Mouse (Mus musculus): ENCODE results near the gene Cox6a1. TPM values are rescaled to one million over a fixed set of nuclear protein-coding genes. Genes with fewer than 3 reads are reported as not detected.
"Not testable (repeated sequence)": the region's sequence is repeated elsewhere in the genome, so short reads cannot be mapped to it uniquely, and the experiment has no call there.

The Cox6a1 gene
- 674 and 731 TPM in 2 replicates for polyA plus RNA-seq (2014; fragmentation: Nextera tagmentation; extraction: Ambion mirVana)

DNA sequence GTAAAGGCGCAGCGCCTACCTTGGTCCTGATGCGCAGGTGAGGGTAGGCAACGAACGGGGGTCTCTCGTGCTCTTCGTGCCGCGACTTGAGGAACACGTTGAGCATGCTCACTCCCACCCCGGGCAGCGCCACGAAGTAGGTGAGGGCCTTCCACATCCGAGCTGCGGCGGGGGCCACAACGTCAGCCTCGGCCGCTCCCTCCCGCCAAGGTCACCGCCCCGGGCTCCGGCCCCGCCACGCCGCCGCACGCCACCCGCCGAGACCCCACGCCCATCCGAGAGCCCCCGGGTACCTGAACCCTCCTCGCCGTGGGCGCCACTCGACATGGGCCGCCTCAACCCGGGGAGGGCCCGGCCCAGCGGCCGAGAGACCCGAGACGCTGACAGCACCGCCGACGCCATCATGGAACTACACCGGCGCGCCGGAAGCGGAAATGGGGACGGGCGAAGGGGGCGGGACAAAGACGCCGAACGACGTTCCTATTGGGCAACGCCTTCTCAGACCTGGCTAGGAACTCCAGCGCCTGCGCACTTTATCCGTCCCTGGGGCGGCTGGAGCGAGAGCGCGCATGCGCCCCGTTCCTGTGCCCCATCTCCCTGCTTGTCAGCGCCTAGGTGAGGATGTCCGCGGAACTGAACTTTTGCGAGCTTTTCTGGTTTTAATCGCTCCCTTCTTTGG, at the start of gene Cox6a1:
Gene Cox6a1, minus strand, starts transcription at position 436 of the 679 bp plus-strand sequence.
- H3K9ac ChIP-seq (ENCODE audit: low read length): peak within 1 kb of the TSS; percentile 83
- ATAC-seq (replicated peaks; ENCODE audit: low FRiP score): peak; percentile 94
- WGBS: under 1% methylated on average over 72 of the region's 74 CpGs

DNA sequence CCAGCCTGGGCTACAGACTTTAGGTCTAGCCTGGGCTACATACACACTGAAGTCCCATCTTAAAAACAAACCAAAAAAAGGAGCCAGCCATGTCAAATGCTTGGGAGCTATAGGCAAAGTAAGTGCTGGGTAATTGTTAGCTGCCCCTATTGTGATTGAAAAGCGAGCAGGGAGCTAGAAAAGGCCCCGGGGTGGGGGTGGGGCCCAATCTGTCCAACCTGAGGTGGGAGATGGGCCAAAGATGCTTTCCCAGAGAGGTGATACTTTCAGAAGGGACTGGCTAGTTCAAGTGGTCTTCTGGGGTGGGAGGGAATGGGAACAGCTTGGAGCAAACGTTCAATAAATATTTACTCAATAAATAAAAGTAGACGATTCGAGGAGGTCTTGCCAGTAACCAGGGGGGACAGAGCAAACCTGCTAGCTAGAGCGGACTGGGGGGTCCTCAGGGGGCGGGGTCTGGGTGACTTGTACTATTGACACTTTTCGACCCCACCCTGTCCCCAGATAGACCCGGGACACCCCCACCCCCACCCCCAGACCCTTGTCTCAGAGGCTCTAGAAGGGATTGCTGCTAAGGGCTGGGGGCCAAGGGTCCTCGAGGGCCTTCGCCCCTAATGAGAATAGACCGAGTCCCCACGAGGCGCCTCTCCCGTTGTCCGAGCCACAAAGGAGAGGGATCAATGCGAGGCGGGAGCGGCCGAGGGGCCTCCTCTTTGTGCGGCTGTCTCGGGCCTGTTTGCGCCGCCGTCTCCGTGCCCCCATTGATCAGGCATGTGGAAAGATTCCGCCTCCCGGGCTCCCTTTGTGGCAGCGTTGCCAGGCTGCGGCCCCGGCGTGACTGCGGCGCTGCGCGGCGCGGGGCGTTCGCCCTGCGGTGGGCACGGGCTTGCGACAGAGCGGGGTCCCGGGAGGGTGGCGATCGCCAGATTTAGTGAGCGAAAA, 49.3 kb upstream of the Cox6a1 start:
- ATAC-seq (replicated peaks; ENCODE audit: low FRiP score) (peak; percentile 88), DNase-seq (ENCODE audit: low spot score) (peak; percentile 97)
- peak overlapping the region; percentile 97 for H3K27ac ChIP-seq (ENCODE audit: low read depth, low read length)
- peak overlapping the region; percentile 43 for H3K4me2 ChIP-seq (ENCODE audit: low read depth, low read length, severe bottlenecking)
- H3K4me3 ChIP-seq (ENCODE audit: low read depth, low read length): 0 out of 2 replicates have a peak overlapping the region, but pooled peaks have one; percentile 2
- no peaks in the 10 kb centered on the region for H3K27me3 ChIP-seq (ENCODE audit: control insufficient read depth, insufficient read depth, low read length)
- 1% methylated on average over 48 of the region's 48 CpGs for WGBS
- peaks cover 33% of the 10 kb centered on the region for H3K4me1 ChIP-seq (replicated peaks; ENCODE audit: control insufficient read depth, insufficient read depth, low read length)
- no peaks in the 10 kb centered on the region for H3K36me3 ChIP-seq (ENCODE audit: control insufficient read depth, insufficient read depth, low read length)
- H3K9me3 ChIP-seq (ENCODE audit: control insufficient read depth, low read length): no peaks in the 10 kb centered on the region
- peak overlapping the region; percentile 52 for H3K9ac ChIP-seq (ENCODE audit: low read length)

More for the DNA sequence above, at the start of gene Cox6a1:
- Histone ChIP-seq H3K27me3 (ENCODE audit: control insufficient read depth, insufficient read depth, low read length) (no peaks in the 10 kb centered on the region), H3K4me2 (ENCODE audit: low read depth, low read length, severe bottlenecking) (peak within 1 kb of the TSS; percentile 67), H3K27ac (ENCODE audit: low read depth, low read length) (peak within 1 kb of the TSS; percentile 83), H3K4me3 (ENCODE audit: low read depth, low read length) (peak within 1 kb of the TSS; percentile 89), H3K4me1 (replicated peaks; ENCODE audit: control insufficient read depth, insufficient read depth, low read length) (peaks cover 9% of the 10 kb centered on the region), H3K36me3 (ENCODE audit: control insufficient read depth, insufficient read depth, low read length) (peaks cover 15% of the 10 kb centered on the region; the same call in 1 of the 2 replicates), H3K9me3 (ENCODE audit: control insufficient read depth, low read length) (no peaks in the 10 kb centered on the region; the same call in 1 of the 2 replicates)
- DNase-seq (ENCODE audit: low spot score): peak; percentile 100

DNA sequence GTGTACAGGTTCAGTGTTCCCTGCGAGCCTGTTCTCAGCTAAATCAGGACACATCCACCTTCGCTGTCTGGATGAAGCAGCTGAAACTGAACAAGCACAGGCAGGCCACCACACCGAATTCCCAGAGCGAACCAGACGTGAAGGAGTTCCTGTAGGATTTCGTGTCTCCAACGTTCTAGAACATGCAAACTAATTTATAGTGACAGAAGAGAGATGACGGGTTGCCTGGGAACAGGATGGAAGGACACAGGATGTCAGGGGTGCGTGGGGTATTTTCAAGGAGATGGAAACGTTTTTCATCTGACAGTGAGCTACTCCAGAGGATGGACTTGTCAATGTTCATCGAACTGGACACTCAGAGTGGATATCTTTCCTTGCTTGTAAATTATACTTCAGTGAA, 47.9 kb upstream of the Cox6a1 start:
- Histone ChIP-seq H3K4me1 (replicated peaks; ENCODE audit: control insufficient read depth, insufficient read depth, low read length) (peaks cover 33% of the 10 kb centered on the region), H3K9me3 (ENCODE audit: control insufficient read depth, low read length) (no peaks in the 10 kb centered on the region), H3K27ac (ENCODE audit: low read depth, low read length) (peak overlapping the region; percentile 97; the same call in 1 of the 2 replicates), H3K27me3 (ENCODE audit: control insufficient read depth, insufficient read depth, low read length) (no peaks in the 10 kb centered on the region), H3K4me2 (ENCODE audit: low read depth, low read length, severe bottlenecking) (no peak overlapping the region), H3K9ac (ENCODE audit: low read length) (no peak overlapping the region), H3K36me3 (ENCODE audit: control insufficient read depth, insufficient read depth, low read length) (no peaks in the 10 kb centered on the region), H3K4me3 (ENCODE audit: low read depth, low read length) (no peak overlapping the region)
- ATAC-seq (replicated peaks; ENCODE audit: low FRiP score) (no peak), DNase-seq (ENCODE audit: low spot score) (no peak)
- 74% methylated on average over 11 of the region's 11 CpGs for WGBS

DNA sequence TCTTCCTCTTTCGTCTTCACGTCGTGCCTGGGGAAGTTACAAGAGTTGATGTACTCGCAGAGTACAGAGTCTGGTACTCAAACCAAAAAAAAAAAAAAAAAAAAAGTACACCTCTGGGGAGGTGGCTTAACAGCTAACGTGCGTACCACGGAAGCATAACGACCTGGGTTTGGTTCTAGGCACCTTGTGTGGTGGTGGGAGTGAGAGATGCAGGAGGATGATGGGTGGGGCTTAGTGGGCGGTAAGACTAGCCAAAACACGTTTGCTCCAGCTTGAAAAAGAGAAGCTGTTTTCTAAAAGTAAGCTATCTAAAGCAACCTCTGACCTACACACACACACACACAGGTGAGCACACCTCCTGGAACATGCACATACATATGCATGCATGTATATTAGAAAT, 46.1 kb upstream of the Cox6a1 start:
- Histone ChIP-seq H3K4me3 (ENCODE audit: low read depth, low read length) (no peak overlapping the region), H3K4me2 (ENCODE audit: low read depth, low read length, severe bottlenecking) (peak overlapping the region; percentile 26; the same call in 1 of the 2 replicates), H3K9ac (ENCODE audit: low read length) (peak overlapping the region; percentile 43), H3K4me1 (replicated peaks; ENCODE audit: control insufficient read depth, insufficient read depth, low read length) (peaks cover 31% of the 10 kb centered on the region), H3K36me3 (ENCODE audit: control insufficient read depth, insufficient read depth, low read length) (no peaks in the 10 kb centered on the region), H3K9me3 (ENCODE audit: control insufficient read depth, low read length) (no peaks in the 10 kb centered on the region), H3K27ac (ENCODE audit: low read depth, low read length) (peak overlapping the region; percentile 78), H3K27me3 (ENCODE audit: control insufficient read depth, insufficient read depth, low read length) (no peaks in the 10 kb centered on the region)
- DNase-seq (ENCODE audit: low spot score) (no peak), ATAC-seq (replicated peaks; ENCODE audit: low FRiP score) (no peak)
- WGBS: 22% methylated on average over 10 of the region's 10 CpGs

DNA sequence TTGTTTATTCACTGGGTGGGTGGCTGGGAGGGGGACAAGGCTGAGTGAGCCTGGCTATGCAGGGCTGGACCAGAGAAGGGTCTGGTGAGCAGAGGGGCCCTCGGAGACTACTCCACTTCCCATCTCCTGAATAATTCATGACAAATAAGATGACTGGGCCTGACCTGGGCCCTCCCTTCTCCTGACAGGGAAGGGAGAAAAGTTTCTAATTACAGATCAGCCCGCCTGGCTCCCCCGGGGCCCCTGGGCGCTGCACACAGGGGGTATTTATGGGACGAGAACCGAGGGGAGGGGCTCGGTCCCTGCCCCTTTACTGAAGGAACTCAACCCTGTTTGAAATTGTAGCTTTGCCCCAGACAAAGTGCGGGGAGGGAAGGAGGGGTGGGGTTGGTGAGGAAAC, 45.4 kb upstream of the Cox6a1 start:
- Histone ChIP-seq H3K9me3 (ENCODE audit: control insufficient read depth, low read length) (no peaks in the 10 kb centered on the region), H3K27me3 (ENCODE audit: control insufficient read depth, insufficient read depth, low read length) (no peaks in the 10 kb centered on the region), H3K27ac (ENCODE audit: low read depth, low read length) (peak overlapping the region; percentile 78), H3K4me1 (replicated peaks; ENCODE audit: control insufficient read depth, insufficient read depth, low read length) (peaks cover 31% of the 10 kb centered on the region), H3K4me2 (ENCODE audit: low read depth, low read length, severe bottlenecking) (peak overlapping the region; percentile 26; the same call in 1 of the 2 replicates), H3K4me3 (ENCODE audit: low read depth, low read length) (no peak overlapping the region), H3K36me3 (ENCODE audit: control insufficient read depth, insufficient read depth, low read length) (no peaks in the 10 kb centered on the region), H3K9ac (ENCODE audit: low read length) (peak overlapping the region; percentile 43)
- peak; percentile 45 for ATAC-seq (replicated peaks; ENCODE audit: low FRiP score)
- DNase-seq (ENCODE audit: low spot score): peak; percentile 67
- WGBS: 2% methylated on average over 8 of the region's 8 CpGs

DNA sequence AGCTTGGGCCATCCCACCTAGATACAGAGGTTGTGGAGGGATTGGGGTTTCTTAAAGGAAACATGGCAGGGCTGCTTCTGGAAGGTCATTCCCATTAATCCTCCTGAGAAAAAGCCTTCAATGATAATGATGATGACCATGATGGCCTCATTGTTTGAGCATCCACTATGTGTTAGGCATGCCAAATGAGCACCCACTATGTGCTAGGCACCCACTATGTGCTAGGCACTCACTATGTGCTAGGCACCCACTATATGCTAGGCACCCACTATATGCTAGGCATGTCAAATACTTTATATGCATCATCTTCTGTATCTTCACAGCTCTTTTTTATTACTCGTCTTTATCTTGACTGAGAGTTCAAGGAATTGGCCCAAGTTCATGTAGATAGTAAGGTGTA, 44.2 kb upstream of the Cox6a1 start:
- Histone ChIP-seq H3K4me3 (ENCODE audit: low read depth, low read length) (no peak overlapping the region), H3K9me3 (ENCODE audit: control insufficient read depth, low read length) (no peaks in the 10 kb centered on the region), H3K4me1 (replicated peaks; ENCODE audit: control insufficient read depth, insufficient read depth, low read length) (peaks cover 23% of the 10 kb centered on the region), H3K27ac (ENCODE audit: low read depth, low read length) (no peak overlapping the region), H3K9ac (ENCODE audit: low read length) (no peak overlapping the region), H3K27me3 (ENCODE audit: control insufficient read depth, insufficient read depth, low read length) (no peaks in the 10 kb centered on the region), H3K4me2 (ENCODE audit: low read depth, low read length, severe bottlenecking) (no peak overlapping the region), H3K36me3 (ENCODE audit: control insufficient read depth, insufficient read depth, low read length) (no peaks in the 10 kb centered on the region)
- WGBS: 94% methylated on average over 1 of the region's 1 CpGs
- ATAC-seq (replicated peaks; ENCODE audit: low FRiP score) (no peak), DNase-seq (ENCODE audit: low spot score) (no peak)

DNA sequence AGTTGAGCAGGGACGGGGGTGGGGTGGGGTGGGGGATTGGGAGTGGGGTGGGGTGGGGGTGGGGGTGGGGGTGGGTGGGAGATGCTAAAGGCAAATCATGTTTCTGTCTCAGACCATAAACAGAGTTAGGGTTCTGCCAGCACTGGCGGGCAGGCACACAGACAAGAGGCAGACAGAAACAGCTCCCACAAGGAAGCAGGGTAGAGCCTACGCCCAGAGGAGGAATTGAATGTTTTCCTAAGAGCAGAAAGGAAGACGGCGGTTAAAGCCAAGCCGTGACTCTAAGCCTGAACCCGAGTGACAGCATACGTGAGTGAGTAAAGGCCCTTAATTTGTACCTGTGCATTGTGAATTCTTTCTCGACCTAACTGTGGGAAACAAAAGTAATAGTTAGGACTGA, 43.2 kb upstream of the Cox6a1 start:
- Histone ChIP-seq H3K27ac (ENCODE audit: low read depth, low read length) (no peak overlapping the region), H3K4me2 (ENCODE audit: low read depth, low read length, severe bottlenecking) (no peak overlapping the region), H3K9me3 (ENCODE audit: control insufficient read depth, low read length) (no peaks in the 10 kb centered on the region), H3K36me3 (ENCODE audit: control insufficient read depth, insufficient read depth, low read length) (no peaks in the 10 kb centered on the region), H3K4me3 (ENCODE audit: low read depth, low read length) (no peak overlapping the region), H3K9ac (ENCODE audit: low read length) (no peak overlapping the region; the same call in 1 of the 2 replicates), H3K27me3 (ENCODE audit: control insufficient read depth, insufficient read depth, low read length) (no peaks in the 10 kb centered on the region), H3K4me1 (replicated peaks; ENCODE audit: control insufficient read depth, insufficient read depth, low read length) (peaks cover 15% of the 10 kb centered on the region)
- 35% methylated on average over 9 of the region's 9 CpGs for WGBS
- no peak for ATAC-seq (replicated peaks; ENCODE audit: low FRiP score)
- DNase-seq (ENCODE audit: low spot score): no peak

DNA sequence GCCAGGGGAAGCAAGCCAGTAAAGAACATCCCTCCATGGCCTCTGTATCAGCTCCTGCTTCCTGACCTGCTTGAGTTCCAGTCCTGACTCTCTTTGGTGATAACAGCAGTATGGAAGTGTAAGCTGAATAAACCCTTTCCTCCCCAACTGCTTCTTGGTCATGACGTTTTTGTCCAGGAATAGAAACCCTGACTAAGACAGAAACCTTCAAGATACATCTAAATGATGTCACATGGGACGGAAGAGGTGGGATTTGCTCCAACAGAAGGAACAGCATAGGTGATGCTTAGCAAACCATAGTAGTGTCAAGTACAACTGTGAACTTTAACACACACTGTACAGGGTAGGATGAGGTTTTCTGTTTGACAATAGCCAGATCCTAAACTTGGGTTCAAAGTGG, 30.1 kb upstream of the Cox6a1 start:
- H3K4me2 ChIP-seq (ENCODE audit: low read depth, low read length, severe bottlenecking); H3K36me3 ChIP-seq (ENCODE audit: control insufficient read depth, insufficient read depth, low read length); H3K27ac ChIP-seq (ENCODE audit: low read depth, low read length); ATAC-seq (replicated peaks; ENCODE audit: low FRiP score); H3K4me1 ChIP-seq (replicated peaks; ENCODE audit: control insufficient read depth, insufficient read depth, low read length); H3K4me3 ChIP-seq (ENCODE audit: low read depth, low read length); H3K9ac ChIP-seq (ENCODE audit: low read length); H3K27me3 ChIP-seq (ENCODE audit: control insufficient read depth, insufficient read depth, low read length); H3K9me3 ChIP-seq (ENCODE audit: control insufficient read depth, low read length); DNase-seq (ENCODE audit: low spot score): not testable (repeated sequence)
- 86% methylated on average over 2 of the region's 2 CpGs for WGBS
